Mouse (Mus musculus) brain, embryonic 14.5 days (tissue): ENCODE data around the gene Pcdh19. TPM values are rescaled to one million over a fixed set of nuclear protein-coding genes. Genes with fewer than 3 reads are reported as not detected.

ENCODE experiments used
- DNase-seq: peaks from one replicate; pipeline ENCODE4 v3.0.0-alpha.2; 2011; ENCODE audit warnings: low read depth
- CTCF ChIP-seq: fragments of 200-500 bp; IDR thresholded peaks from 2 replicates; pipeline ENCODE4 v1.5.1; 2012; ENCODE audit warnings: inconsistent platforms, mild to moderate bottlenecking, moderate library complexity, borderline replicate concordance; ENCODE audit not compliant: insufficient read depth, insufficient read length; ENCODE audit errors: extremely low read depth
- POLR2A ChIP-seq: fragments of 200-500 bp; IDR thresholded peaks from 2 replicates; pipeline ENCODE4 v1.6.1; 2012; ENCODE audit warnings: mild to moderate bottlenecking, inconsistent platforms, borderline replicate concordance; ENCODE audit not compliant: poor library complexity, insufficient read depth, insufficient read length, severe bottlenecking; ENCODE audit errors: extremely low read depth
- polyA plus RNA-seq: library from polyadenylated mRNA; depleted of rRNA; stranded (reverse); fragments of >200 nt; gene quantifications from 2 replicates; pipeline ENCODE4 v1.2.3, GENCODE M21; 2012

The Pcdh19 gene
- polyA plus RNA-seq, 1 experiment: 24.4 TPM

- TF ChIP-seq POLR2A: no peak
- TF ChIP-seq CTCF: no peak
- DNase-seq: no peak
Observed at GRCm38 (mm10) chrX:133655196-133655595, 33.6 kb downstream of the Pcdh19 start.

- DNase-seq: peak; percentile 59
- no peak for TF ChIP-seq POLR2A
- no peak for TF ChIP-seq CTCF
Observed at GRCm38 (mm10) chrX:133653071-133653470, 35.7 kb downstream of the Pcdh19 start.

GRCm38 (mm10) chrX:133650379-133650778 lies 38.4 kb downstream of the Pcdh19 start:
- no peak for DNase-seq
- TF ChIP-seq CTCF: no peak
- no peak for TF ChIP-seq POLR2A

DNA sequence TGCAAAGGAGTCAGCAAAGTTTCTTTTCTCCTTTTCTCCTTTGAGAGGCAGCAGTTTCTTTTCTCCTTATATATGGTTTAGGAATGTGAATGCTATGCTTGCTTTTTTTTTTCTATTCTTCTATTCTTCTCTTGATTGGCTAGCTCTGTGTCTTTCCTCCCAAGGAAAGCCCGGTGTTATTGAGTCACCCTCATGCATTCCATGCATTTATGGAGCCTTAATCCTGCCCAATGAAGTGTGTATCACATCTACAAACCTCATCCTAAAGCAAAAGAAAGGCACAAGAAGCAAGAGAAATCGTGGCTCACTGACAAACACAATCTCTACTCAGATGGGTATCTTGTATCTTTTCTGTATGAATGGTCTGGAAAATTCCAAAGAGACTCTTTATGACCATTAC lies 41.0 kb downstream of the Pcdh19 start:
- DNase-seq: no peak
- TF ChIP-seq POLR2A (no peak), CTCF (no peak)

DNA sequence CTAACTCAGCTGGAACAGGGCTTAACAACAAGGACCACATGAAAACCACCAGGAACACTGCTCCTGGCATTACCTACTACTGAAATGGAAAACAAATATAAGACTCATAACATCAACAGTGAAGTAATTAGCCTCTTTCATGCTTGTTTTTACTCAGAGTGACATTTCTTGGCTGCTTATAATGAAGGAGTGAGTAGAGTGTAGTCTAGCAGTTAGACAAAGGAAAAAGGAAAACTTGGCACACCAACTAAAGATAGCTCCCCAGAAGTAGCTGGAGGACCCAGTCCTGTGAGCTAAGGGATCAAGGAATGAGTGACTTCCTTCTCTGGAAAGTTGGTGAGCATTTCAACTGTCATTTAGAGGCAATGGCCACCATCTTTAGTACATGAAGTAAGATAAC lies 49.3 kb downstream of the Pcdh19 start:
- no peak for TF ChIP-seq CTCF
- TF ChIP-seq POLR2A: no peak
- peak; percentile 58 for DNase-seq

GRCm38 (mm10) chrX:133629538-133629937 lies 59.2 kb downstream of the Pcdh19 start:
- DNase-seq: no peak
- TF ChIP-seq POLR2A (no peak), CTCF (no peak)

GRCm38 (mm10) chrX:133618222-133618621 lies 70.6 kb downstream of the Pcdh19 start:
- DNase-seq: no peak
- TF ChIP-seq POLR2A (no peak), CTCF (no peak)

GRCm38 (mm10) chrX:133605828-133606227 lies 83.0 kb downstream of the Pcdh19 start:
- no peak for DNase-seq
- TF ChIP-seq CTCF: no peak
- no peak for TF ChIP-seq POLR2A

GRCm38 (mm10) chrX:133604272-133604671 lies 84.5 kb downstream of the Pcdh19 start:
- no peak for TF ChIP-seq POLR2A
- TF ChIP-seq CTCF: no peak

DNA sequence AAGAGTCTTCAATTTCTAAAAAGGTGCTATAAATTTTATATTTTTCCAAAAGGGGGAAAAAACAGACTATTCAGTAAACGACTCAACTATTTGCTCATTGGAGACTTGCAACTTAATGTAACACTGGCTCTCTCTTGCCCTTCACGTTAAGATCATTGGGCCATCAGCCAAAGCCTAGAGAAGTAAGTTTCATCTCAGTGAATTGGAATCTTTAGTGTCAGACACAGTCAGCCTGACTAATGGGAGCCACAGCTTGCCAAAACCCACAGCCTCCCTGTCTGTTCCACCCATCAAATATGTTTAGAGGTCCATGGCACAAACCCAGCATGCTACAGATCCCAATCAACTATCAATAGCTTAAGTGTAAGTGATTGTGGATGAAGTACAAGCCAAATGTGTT lies 86.7 kb downstream of the Pcdh19 start:
- DNase-seq: peak; percentile 77
- TF ChIP-seq POLR2A (no peak), CTCF (no peak)

More at GRCm38 (mm10) chrX:133604272-133604671, 84.5 kb downstream of the Pcdh19 start:
- DNase-seq: peak; percentile 51

DNA sequence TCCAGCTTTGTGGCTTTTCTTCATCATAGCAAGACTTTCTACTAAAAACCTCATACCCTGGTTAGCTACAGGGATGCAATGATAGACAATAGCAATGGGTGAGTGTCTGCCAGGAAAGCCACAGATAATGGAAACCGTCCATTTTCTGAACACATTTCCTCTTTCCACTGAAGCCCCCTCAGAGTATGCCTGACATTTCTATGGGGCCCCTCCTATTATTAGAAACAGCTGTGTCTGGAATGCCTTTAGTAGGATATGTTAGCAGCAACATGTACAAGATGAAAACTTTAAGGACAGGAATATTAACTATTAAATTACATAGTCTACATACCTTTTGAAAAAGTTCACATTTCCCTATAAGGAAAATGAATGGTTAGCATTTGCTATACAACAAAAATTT lies 87.1 kb downstream of the Pcdh19 start:
- TF ChIP-seq CTCF (no peak), POLR2A (no peak)
- DNase-seq: no peak

- TF ChIP-seq POLR2A (no peak), CTCF (no peak)
Observed at GRCm38 (mm10) chrX:133601195-133601594, 87.6 kb downstream of the Pcdh19 start.

More at GRCm38 (mm10) chrX:133601195-133601594, 87.6 kb downstream of the Pcdh19 start:
- no peak for DNase-seq
